Mouse (Mus musculus) lung, adult 2 months (tissue): Measurements from ENCODE around the gene Gp1bb.

Experiments
- CTCF ChIP-seq: fragments of 200-500 bp; IDR thresholded peaks from 2 replicates; pipeline ENCODE4 v1.5.1; 2011; ENCODE audit warnings: mild to moderate bottlenecking, low read length, control low read depth; ENCODE audit not compliant: insufficient read depth
- POLR2A ChIP-seq: fragments of 200-500 bp; IDR thresholded peaks from 2 replicates; pipeline ENCODE4 v1.6.1; 2011; ENCODE audit warnings: low read depth, mild to moderate bottlenecking, control low read depth, low read length, borderline replicate concordance; ENCODE audit errors: extremely low read depth

DNA sequence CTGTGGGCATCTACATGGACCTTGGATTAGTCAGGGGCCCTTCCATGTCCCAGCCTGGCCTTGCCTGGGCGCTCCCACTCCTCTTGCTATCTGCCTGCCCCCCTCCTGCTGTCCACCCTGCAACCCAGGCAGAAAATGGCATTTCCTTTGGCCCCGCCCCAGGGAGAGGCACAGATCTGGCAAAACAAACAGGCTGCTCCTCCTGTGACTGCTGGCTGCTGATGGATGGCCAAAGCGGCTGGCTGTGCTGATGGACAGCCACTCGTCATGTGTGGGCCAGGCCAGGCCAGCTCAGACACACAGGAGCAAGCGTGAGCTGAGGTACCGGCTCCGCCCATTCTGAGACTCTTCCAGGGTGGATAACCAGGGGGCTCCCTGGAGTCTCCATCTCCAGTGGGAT, 20.8 kb downstream of the Gp1bb start:
- no peak for TF ChIP-seq CTCF
- no peak for TF ChIP-seq POLR2A
